Mouse (Mus musculus): Measurements from ENCODE around the gene Tgfbrap1.

Gene Tgfbrap1

GRCm38 (mm10) chr1:43112882-43113281 lies 14.4 kb upstream of the Tgfbrap1 start:
- peak; percentile 83 for DNase-seq (ENCODE audit: low spot score)

- peak; percentile 71 for DNase-seq (ENCODE audit: low spot score)
These were observed 12.1 kb upstream of the Tgfbrap1 start for GRCm38 (mm10) chr1:43110556-43110955.

- no peak for DNase-seq (ENCODE audit: low spot score)
These were observed 10.3 kb upstream of the Tgfbrap1 start for GRCm38 (mm10) chr1:43108729-43109128.

GRCm38 (mm10) chr1:43094206-43094605 lies 4.2 kb downstream of the Tgfbrap1 start:
- DNase-seq (ENCODE audit: low spot score), result no peak

GRCm38 (mm10) chr1:43092056-43093015 lies 6.1 kb downstream of the Tgfbrap1 start:
- peak; percentile 68 for DNase-seq (ENCODE audit: low spot score)

GRCm38 (mm10) chr1:43091306-43092055 lies 7.0 kb downstream of the Tgfbrap1 start:
- peak; percentile 14 for DNase-seq (ENCODE audit: low spot score)

GRCm38 (mm10) chr1:43090418-43090817 lies 8.0 kb downstream of the Tgfbrap1 start:
- DNase-seq (ENCODE audit: low spot score), result no peak

GRCm38 (mm10) chr1:43082946-43083345 lies 15.5 kb downstream of the Tgfbrap1 start:
- DNase-seq (ENCODE audit: low spot score), result no peak

- DNase-seq (ENCODE audit: low spot score), result no peak
These were observed 20.3 kb downstream of the Tgfbrap1 start for GRCm38 (mm10) chr1:43078124-43078523.

- DNase-seq (ENCODE audit: low spot score), result no peak
These were observed 23.6 kb downstream of the Tgfbrap1 start for GRCm38 (mm10) chr1:43074791-43075190.

- no peak for DNase-seq (ENCODE audit: low spot score)
These were observed 25.9 kb downstream of the Tgfbrap1 start for GRCm38 (mm10) chr1:43072561-43072960.

- no peak for DNase-seq (ENCODE audit: low spot score)
These were observed 26.4 kb downstream of the Tgfbrap1 start for GRCm38 (mm10) chr1:43072028-43072427.

GRCm38 (mm10) chr1:43070726-43071125 lies 27.7 kb downstream of the Tgfbrap1 start:
- no peak for DNase-seq (ENCODE audit: low spot score)

GRCm38 (mm10) chr1:43067551-43067950 lies 30.9 kb downstream of the Tgfbrap1 start:
- DNase-seq (ENCODE audit: low spot score), result no peak

GRCm38 (mm10) chr1:43066573-43066972 lies 31.9 kb downstream of the Tgfbrap1 start:
- DNase-seq (ENCODE audit: low spot score), result no peak

- DNase-seq (ENCODE audit: low spot score), result peak; percentile 57
These were observed 32.7 kb downstream of the Tgfbrap1 start for GRCm38 (mm10) chr1:43065615-43066310.

- no peak for DNase-seq (ENCODE audit: low spot score)
These were observed 46.5 kb downstream of the Tgfbrap1 start for GRCm38 (mm10) chr1:43051903-43052302.

GRCm38 (mm10) chr1:43047811-43048210 lies 50.6 kb downstream of the Tgfbrap1 start:
- DNase-seq (ENCODE audit: low spot score), result no peak

GRCm38 (mm10) chr1:43046990-43047389 lies 51.4 kb downstream of the Tgfbrap1 start:
- DNase-seq (ENCODE audit: low spot score), result no peak

- no peak for DNase-seq (ENCODE audit: low spot score)
These were observed 53.0 kb downstream of the Tgfbrap1 start for GRCm38 (mm10) chr1:43045204-43045982.

GRCm38 (mm10) chr1:43042271-43042670 lies 56.2 kb downstream of the Tgfbrap1 start:
- DNase-seq (ENCODE audit: low spot score), result no peak
